Mouse (Mus musculus) forebrain, embryonic 13.5 days (tissue): ENCODE measurements around the gene Pdia2. TPM values are rescaled to one million over a fixed set of nuclear protein-coding genes. Genes with fewer than 3 reads are reported as not detected.

Experiments used
- ATAC-seq: fragments of 200-750 bp; cut with Nextera tagmentation; 2 replicates; pipeline ENCODE4 v1.8.0; 2017
- H3K27ac ChIP-seq: fragments of 300-500 bp; sonication (generic); 2 replicates; pipeline ENCODE4 v1.5.1; 2015; ENCODE audit warnings: inconsistent platforms, mild to moderate bottlenecking, moderate library complexity
- H3K27me3 ChIP-seq: fragments of 300-500 bp; sonication (generic); 2 replicates; pipeline ENCODE4 v1.6.1; 2015; ENCODE audit warnings: mild to moderate bottlenecking, inconsistent platforms
- H3K36me3 ChIP-seq: fragments of 300-500 bp; sonication (generic); 2 replicates; pipeline ENCODE4 v1.6.1; 2015; ENCODE audit warnings: mild to moderate bottlenecking, inconsistent platforms; ENCODE audit not compliant: poor library complexity, severe bottlenecking
- H3K4me1 ChIP-seq: fragments of 300-500 bp; sonication (generic); 2 replicates; pipeline ENCODE4 v1.6.1; 2015; ENCODE audit warnings: inconsistent platforms
- H3K4me2 ChIP-seq: fragments of 300-500 bp; sonication (generic); 2 replicates; pipeline ENCODE4 v1.6.1; 2015; ENCODE audit warnings: inconsistent platforms, mild to moderate bottlenecking, moderate library complexity
- H3K4me3 ChIP-seq: fragments of 300-500 bp; sonication (generic); 2 replicates; pipeline ENCODE4 v1.5.1; 2015; ENCODE audit warnings: mild to moderate bottlenecking, inconsistent platforms
- H3K9ac ChIP-seq: fragments of 300-500 bp; sonication (generic); 2 replicates; pipeline ENCODE4 v1.6.1; 2015; ENCODE audit warnings: mild to moderate bottlenecking, inconsistent platforms
- H3K9me3 ChIP-seq: fragments of 300-500 bp; sonication (generic); replicated peaks from 2 replicates; pipeline ENCODE4 v1.6.1; 2016; ENCODE audit warnings: inconsistent platforms
- WGBS: fragments of 180-500 bp; shearing (Covaris S2); methylation state at CpG from one replicate; pipeline ENCODE4 v1.1.7; 2015; 5-methylcytosine and 5-hydroxymethylcytosine counted together
- polyA plus RNA-seq: library from polyadenylated mRNA; unstranded; fragments of >200 nt; fragmentation: Nextera tagmentation; extraction: Ambion mirVana; gene quantifications from 2 replicates; pipeline ENCODE4 v1.2.1, GENCODE M21; 2015

The Pdia2 gene
- not detected in 2 replicates for polyA plus RNA-seq

- peaks cover 46% of the 10 kb centered on the region for H3K36me3 ChIP-seq
- H3K27ac ChIP-seq, result no peak within 1 kb of the TSS
- peaks cover 51% of the 10 kb centered on the region for H3K27me3 ChIP-seq
- WGBS, result 75% methylated on average over 4 of the region's 4 CpGs
- H3K4me1 ChIP-seq, result peaks cover 20% of the 10 kb centered on the region
- ATAC-seq, result no peak
- H3K4me3 ChIP-seq, result no peak within 1 kb of the TSS
- no peak within 1 kb of the TSS for H3K9ac ChIP-seq
- H3K9me3 ChIP-seq, result no peaks in the 10 kb centered on the region
- no peak within 1 kb of the TSS for H3K4me2 ChIP-seq
Observed at GRCm38 (mm10) chr17:26198892-26199291, at the start of gene Pdia2. TSS of gene Pdia2 (minus strand) at chr17:26199087.

GRCm38 (mm10) chr17:26244101-26244841, 45.4 kb upstream of the Pdia2 start, which contains the start of gene Fam234a:
TSS of gene Fam234a (minus strand) at chr17:26244242.
- Histone ChIP-seq H3K4me2 (peak within 1 kb of the TSS; percentile 86), H3K9ac (peak within 1 kb of the TSS; percentile 76), H3K4me1 (peaks cover 12% of the 10 kb centered on the region), H3K27me3 (peaks cover 7% of the 10 kb centered on the region; the same call in 1 of the 2 replicates), H3K36me3 (no peaks in the 10 kb centered on the region), H3K9me3 (no peaks in the 10 kb centered on the region), H3K4me3 (peak within 1 kb of the TSS; percentile 69), H3K27ac (peak within 1 kb of the TSS; percentile 65)
- WGBS, result 8% methylated on average over 31 of the region's 33 CpGs
- ATAC-seq, result peak; percentile 97

DNA sequence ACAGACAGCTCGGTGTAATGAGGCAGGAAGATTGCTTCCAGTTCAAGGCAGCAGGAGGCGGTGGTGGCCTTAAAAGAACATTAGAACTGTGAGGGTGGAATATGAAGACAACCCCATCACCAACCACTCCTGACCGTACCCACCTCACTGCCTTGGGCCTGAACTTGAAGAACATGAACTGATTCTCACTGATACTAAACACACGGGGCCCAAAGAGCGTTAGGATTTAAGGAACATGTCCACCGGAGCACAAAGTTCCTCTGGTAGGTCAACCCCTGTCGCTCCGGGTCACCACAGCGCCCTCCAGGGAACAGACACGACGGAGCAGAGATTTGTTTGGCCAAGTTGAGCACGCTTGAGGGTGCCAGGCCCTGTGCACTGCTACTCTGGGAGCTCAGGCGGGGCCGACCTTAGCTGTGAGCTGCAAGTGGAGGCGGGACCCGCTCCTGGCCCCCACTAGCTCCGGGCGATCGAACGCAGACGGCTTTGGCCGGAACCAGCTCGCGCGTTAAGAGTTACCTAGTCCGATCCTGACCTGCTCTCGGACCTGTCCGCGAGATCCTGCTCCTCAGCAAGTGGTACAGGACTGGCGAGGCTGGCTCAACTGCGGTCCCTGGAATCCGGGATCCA, 44.7 kb upstream of the Pdia2 start:
- peak overlapping the region; percentile 31; the same call in 1 of the 2 replicates for H3K27ac ChIP-seq
- no peaks in the 10 kb centered on the region for H3K36me3 ChIP-seq
- H3K4me2 ChIP-seq, result peak overlapping the region; percentile 86
- WGBS, result under 1% methylated on average over 32 of the region's 32 CpGs
- H3K27me3 ChIP-seq, result peaks cover 7% of the 10 kb centered on the region; the same call in 1 of the 2 replicates
- ATAC-seq, result peak; percentile 85
- peak overlapping the region; percentile 69 for H3K4me3 ChIP-seq
- H3K4me1 ChIP-seq, result peaks cover 12% of the 10 kb centered on the region
- no peaks in the 10 kb centered on the region for H3K9me3 ChIP-seq
- H3K9ac ChIP-seq, result peak overlapping the region; percentile 76

- no peak overlapping the region for H3K4me2 ChIP-seq
- H3K36me3 ChIP-seq, result no peaks in the 10 kb centered on the region
- WGBS, result 81% methylated on average over 6 of the region's 6 CpGs
- peaks cover 13% of the 10 kb centered on the region for H3K4me1 ChIP-seq
- no peak overlapping the region for H3K27ac ChIP-seq
- H3K27me3 ChIP-seq, result no peaks in the 10 kb centered on the region
- ATAC-seq, result no peak
- no peak overlapping the region for H3K4me3 ChIP-seq
- no peak overlapping the region for H3K9ac ChIP-seq
- no peaks in the 10 kb centered on the region for H3K9me3 ChIP-seq
Observed at GRCm38 (mm10) chr17:26240990-26241389, 42.1 kb upstream of the Pdia2 start.

DNA sequence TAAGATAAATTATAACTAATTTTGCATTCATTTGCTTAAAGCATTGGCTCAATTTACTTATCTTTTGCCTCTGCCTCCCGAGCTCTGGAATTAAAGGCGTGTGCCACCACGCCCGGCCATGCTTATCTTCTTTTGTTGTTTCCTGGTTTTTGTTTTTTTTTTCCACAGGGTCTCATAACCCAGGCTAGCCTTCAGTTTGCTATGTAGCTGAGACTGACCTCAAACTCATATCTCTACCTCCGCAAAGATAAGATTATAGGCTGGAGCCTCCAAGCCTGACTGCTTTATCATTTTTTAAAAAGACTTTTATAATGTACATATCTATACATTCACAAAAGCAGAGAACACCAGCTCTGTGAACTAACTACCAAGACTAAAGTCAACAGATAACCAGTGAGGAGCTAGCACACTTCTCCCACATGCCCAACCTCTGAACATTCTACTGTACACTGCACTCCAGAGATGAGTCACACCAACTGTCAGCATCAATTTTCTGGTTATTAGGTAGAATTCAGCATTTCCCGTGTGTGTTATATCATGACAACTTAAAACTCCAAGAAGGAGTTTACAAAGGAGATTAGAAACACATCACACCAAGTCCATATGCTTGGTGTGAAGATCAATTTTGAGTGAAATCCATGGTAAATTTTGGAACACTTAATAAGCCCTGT, 41.4 kb upstream of the Pdia2 start:
- Histone ChIP-seq H3K4me3 (no peak overlapping the region), H3K36me3 (no peaks in the 10 kb centered on the region), H3K4me1 (peaks cover 21% of the 10 kb centered on the region), H3K27ac (no peak overlapping the region), H3K4me2 (no peak overlapping the region), H3K27me3 (no peaks in the 10 kb centered on the region), H3K9ac (no peak overlapping the region), H3K9me3 (no peaks in the 10 kb centered on the region)
- ATAC-seq, result no peak
- WGBS, result 88% methylated on average over 6 of the region's 6 CpGs

GRCm38 (mm10) chr17:26239551-26239950, 40.7 kb upstream of the Pdia2 start:
- Histone ChIP-seq H3K4me2 (no peak overlapping the region), H3K4me1 (peaks cover 23% of the 10 kb centered on the region), H3K36me3 (no peaks in the 10 kb centered on the region), H3K9me3 (no peaks in the 10 kb centered on the region), H3K4me3 (no peak overlapping the region), H3K27me3 (no peaks in the 10 kb centered on the region), H3K9ac (no peak overlapping the region), H3K27ac (no peak overlapping the region)
- no peak for ATAC-seq
- WGBS, result 70% methylated on average over 2 of the region's 2 CpGs

DNA sequence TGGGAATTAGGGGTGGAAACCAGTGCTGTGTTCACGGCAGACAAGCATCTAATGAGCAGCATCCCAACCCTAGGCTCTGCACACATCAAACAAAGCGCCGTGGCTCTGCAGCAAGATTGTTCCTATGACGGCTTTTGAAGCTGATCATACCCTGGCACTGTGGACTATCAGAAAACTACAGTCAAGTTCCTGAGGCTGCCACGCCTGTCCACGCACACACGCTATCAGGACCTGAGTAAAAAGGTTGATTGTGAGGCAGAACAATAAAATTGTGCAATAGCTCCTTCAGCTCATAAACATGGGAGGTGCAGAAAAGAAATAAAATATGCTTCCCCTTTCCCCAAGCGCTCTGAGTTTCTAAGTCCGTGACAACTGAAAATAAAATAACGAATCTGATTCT, 38.8 kb upstream of the Pdia2 start:
- Histone ChIP-seq H3K4me2 (no peak overlapping the region), H3K36me3 (no peaks in the 10 kb centered on the region), H3K27ac (no peak overlapping the region), H3K4me1 (peaks cover 12% of the 10 kb centered on the region; the same call in 1 of the 2 replicates), H3K4me3 (no peak overlapping the region), H3K9ac (no peak overlapping the region), H3K27me3 (no peaks in the 10 kb centered on the region), H3K9me3 (no peaks in the 10 kb centered on the region)
- no peak for ATAC-seq
- 87% methylated on average over 10 of the region's 10 CpGs for WGBS

GRCm38 (mm10) chr17:26235077-26235815, 36.4 kb upstream of the Pdia2 start:
- no peak overlapping the region; the same call in 1 of the 2 replicates for H3K27ac ChIP-seq
- no peaks in the 10 kb centered on the region for H3K9me3 ChIP-seq
- no peak overlapping the region for H3K9ac ChIP-seq
- peaks cover 12% of the 10 kb centered on the region; the same call in 1 of the 2 replicates for H3K4me1 ChIP-seq
- 49% methylated on average over 13 of the region's 13 CpGs for WGBS
- no peak overlapping the region for H3K4me2 ChIP-seq
- H3K27me3 ChIP-seq, result no peaks in the 10 kb centered on the region
- H3K4me3 ChIP-seq, result no peak overlapping the region
- no peaks in the 10 kb centered on the region for H3K36me3 ChIP-seq
- no peak for ATAC-seq

GRCm38 (mm10) chr17:26234386-26234785, 35.5 kb upstream of the Pdia2 start:
- no peak overlapping the region for H3K27ac ChIP-seq
- no peaks in the 10 kb centered on the region for H3K9me3 ChIP-seq
- ATAC-seq, result no peak
- no peak overlapping the region for H3K4me2 ChIP-seq
- no peak overlapping the region for H3K4me3 ChIP-seq
- H3K36me3 ChIP-seq, result no peaks in the 10 kb centered on the region
- H3K27me3 ChIP-seq, result no peaks in the 10 kb centered on the region
- H3K9ac ChIP-seq, result no peak overlapping the region
- WGBS, result 90% methylated on average over 8 of the region's 8 CpGs
- H3K4me1 ChIP-seq, result peaks cover 12% of the 10 kb centered on the region; the same call in 1 of the 2 replicates

- H3K27ac ChIP-seq, result no peak overlapping the region
- ATAC-seq, result no peak
- H3K27me3 ChIP-seq, result no peaks in the 10 kb centered on the region
- WGBS, result 72% methylated on average over 8 of the region's 8 CpGs
- no peaks in the 10 kb centered on the region for H3K36me3 ChIP-seq
- H3K9ac ChIP-seq, result no peak overlapping the region
- H3K4me2 ChIP-seq, result no peak overlapping the region
- no peaks in the 10 kb centered on the region for H3K9me3 ChIP-seq
- H3K4me1 ChIP-seq, result peaks cover 12% of the 10 kb centered on the region; the same call in 1 of the 2 replicates
- no peak overlapping the region for H3K4me3 ChIP-seq
Observed at GRCm38 (mm10) chr17:26232863-26233262, 34.0 kb upstream of the Pdia2 start.

- no peak overlapping the region for H3K4me2 ChIP-seq
- no peaks in the 10 kb centered on the region for H3K9me3 ChIP-seq
- no peak overlapping the region for H3K27ac ChIP-seq
- ATAC-seq, result no peak
- H3K4me3 ChIP-seq, result no peak overlapping the region
- no peaks in the 10 kb centered on the region for H3K36me3 ChIP-seq
- WGBS, result 89% methylated on average over 5 of the region's 5 CpGs
- H3K27me3 ChIP-seq, result no peaks in the 10 kb centered on the region
- H3K4me1 ChIP-seq, result peaks cover 12% of the 10 kb centered on the region; the same call in 1 of the 2 replicates
- no peak overlapping the region for H3K9ac ChIP-seq
Observed at GRCm38 (mm10) chr17:26231156-26231555, 32.3 kb upstream of the Pdia2 start.
